Mouse (Mus musculus): ENCODE results near the gene Trex1.
A peak's percentile ranks its signal among the peaks of the same experiment; 100 is the strongest.

- TF ChIP-seq HCFC1 (IDR thresholded peaks at IDR 0.05; ENCODE audit: borderline replicate concordance, insufficient read depth, low read length): no peak
- TF ChIP-seq CHD2 (IDR thresholded peaks at IDR 0.05; ENCODE audit: low read depth, low read length): peak; percentile 61; the same call in 1 of the 2 replicates
- TF ChIP-seq ZNF384 (IDR thresholded peaks at IDR 0.05; ENCODE audit: low read depth, low read length): no peak
- TF ChIP-seq MAFK (IDR thresholded peaks at IDR 0.05; ENCODE audit: insufficient read depth, low read depth, low read length): no peak
- no peak for TF ChIP-seq ZC3H11A (IDR thresholded peaks at IDR 0.05; ENCODE audit: borderline replicate concordance, low read depth, low read length)
Measured at GRCm38 (mm10) chr9:109049996-109050673, 9.4 kb downstream of the Trex1 start.

Data from ES-E14 (cell line).